Mouse (Mus musculus) layer of hippocampus, postnatal 14 days (tissue): ENCODE data around the gene AC124502.3. TPM values are rescaled to one million over a fixed set of nuclear protein-coding genes. Genes with fewer than 3 reads are reported as not detected.
A peak's percentile ranks its signal among the peaks of the same experiment; 100 is the strongest.

Experiments used
- DNase-seq, 2 experiments: peaks; one replicate each; pipeline ENCODE4 v3.0.0; 2021 to 2022; ENCODE audit warnings: low spot score in 2 of 2, mixed read lengths in 1 of 2
- total RNA-seq, 2 experiments: library from RNA; stranded (reverse); gene quantifications; 2 replicates each; pipeline ENCODE4 v1.2.3; 2021

AC124502.3 gene
- total RNA-seq, 2 experiments from 2014 or later: 5.9 to 10.6 TPM

DNA sequence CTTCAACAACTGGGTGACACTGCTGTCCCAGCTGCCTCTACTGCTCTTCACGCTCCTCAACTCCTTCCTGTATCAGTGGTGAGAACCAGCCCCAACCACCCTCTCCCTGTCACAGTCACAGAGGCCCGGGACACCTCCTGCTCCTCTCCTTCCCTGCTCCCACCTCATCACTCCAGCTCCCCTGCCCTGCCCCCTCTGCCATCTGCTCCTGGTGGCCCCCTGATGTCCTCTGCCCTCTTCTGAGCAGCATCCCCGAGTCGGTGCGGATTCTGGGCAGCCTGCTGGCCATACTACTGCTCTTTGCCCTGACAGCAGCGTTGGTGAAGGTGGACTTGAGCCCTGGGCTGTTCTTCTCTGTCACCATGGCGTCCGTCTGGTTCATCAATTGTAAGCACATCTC, 12.6 kb upstream of the AC124502.3 start:
- no peak for DNase-seq

- no peak for DNase-seq
These were observed 6.0 kb upstream of the AC124502.3 start for GRCm38 (mm10) chr19:5032686-5033085.

DNA sequence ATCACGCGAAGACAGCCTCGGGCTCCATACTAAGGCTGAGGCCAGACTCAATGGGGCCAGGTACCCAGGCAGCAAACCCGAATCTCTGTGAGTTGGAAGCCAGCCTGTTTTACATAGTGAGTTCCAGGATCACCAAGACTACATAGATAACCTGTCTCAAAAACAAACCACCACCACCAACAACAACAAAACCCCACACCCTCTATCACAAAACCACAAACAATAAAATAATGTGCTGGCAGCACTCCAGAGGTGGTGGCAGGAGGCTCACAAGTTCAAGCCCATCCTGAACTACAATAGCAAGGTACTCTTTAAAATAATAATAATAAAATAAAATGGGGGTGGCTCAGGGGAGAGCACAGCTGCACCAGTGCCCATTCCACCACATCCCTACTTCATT, 2.1 kb upstream of the AC124502.3 start:
- DNase-seq: no peak

DNA sequence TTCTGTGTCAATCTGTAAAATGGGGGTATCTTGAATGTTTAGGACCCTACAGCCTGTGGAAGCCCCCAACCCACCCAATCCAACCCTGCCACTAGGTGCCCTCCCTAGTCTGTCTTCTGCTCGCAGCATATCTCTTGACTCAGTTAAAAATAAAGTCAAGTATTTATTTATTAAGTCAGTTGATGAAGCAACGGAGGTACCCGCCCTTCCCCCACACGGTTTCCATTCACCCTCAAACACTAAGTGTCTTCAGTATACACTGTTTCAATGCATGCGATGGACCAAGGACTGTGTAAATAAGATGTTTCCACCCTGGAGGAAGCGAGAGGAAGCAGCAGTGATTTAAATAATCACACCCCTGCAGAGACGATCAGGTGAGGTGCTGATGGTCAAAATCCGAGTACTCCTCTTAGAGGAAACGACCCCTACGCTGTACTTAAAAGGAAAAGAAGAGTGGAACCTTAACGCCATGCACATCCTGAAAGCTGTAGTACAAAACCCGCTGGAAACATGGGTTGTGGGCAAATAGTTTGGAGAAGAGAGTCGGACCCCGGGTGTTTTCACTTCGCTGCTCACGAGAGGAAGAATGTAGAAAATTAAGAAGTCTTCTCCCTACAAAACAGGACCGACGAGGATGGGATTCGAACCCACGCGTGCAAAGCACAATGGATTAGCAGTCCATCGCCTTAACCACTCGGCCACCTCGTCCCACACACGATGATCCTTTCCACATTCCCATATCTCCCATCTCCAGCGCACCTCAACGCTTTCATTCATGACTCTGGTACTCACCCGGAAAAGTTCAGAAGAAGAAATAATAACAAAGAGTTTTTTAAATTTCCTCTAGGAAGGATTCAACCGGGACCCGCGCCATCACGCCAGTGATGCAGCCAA, 766 bp upstream of the AC124502.3 start:
- DNase-seq: peak; percentile 83 to 86

DNA sequence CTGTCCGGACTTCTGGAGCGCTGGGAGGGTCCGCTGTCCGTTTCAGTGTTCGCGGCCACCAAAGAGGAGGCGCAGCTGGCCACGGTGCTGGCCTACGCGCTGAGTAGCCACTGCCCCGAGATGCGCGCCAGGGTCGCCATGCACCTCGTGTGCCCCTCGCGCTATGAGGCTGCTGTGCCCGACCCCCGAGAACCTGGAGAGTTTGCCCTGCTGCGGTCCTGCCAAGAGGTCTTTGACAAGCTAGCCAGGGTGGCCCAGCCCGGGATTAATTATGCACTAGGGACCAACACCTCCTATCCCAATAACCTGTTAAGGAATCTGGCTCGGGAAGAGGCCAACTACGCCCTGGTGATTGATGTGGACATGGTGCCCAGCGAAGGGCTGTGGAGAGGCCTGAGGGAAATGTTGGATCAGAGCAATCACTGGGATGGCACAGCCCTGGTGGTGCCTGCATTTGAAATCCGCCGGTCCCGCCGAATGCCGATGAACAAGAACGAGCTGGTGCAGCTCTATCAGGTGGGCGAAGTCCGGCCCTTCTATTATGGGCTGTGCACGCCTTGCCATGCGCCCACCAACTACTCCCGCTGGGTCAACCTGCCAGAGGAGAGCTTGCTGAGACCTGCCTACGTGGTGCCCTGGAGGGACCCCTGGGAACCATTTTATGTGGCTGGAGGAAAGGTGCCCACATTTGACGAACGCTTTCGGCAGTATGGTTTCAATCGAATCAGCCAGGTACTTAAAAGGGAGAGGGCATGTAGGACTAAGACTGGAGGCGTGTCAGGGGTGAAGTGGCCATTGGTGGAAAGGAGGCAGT, 817 bp downstream of the AC124502.3 start:
- DNase-seq: peak in 1 of 2 experiments; percentile 41

GRCm38 (mm10) chr19:5040862-5041523, 2.3 kb downstream of the AC124502.3 start, which contains the start of gene Brms1:
Gene Brms1, plus strand, starts transcription at chr19:5041354.
- DNase-seq: peak; percentile 91 to 92

DNA sequence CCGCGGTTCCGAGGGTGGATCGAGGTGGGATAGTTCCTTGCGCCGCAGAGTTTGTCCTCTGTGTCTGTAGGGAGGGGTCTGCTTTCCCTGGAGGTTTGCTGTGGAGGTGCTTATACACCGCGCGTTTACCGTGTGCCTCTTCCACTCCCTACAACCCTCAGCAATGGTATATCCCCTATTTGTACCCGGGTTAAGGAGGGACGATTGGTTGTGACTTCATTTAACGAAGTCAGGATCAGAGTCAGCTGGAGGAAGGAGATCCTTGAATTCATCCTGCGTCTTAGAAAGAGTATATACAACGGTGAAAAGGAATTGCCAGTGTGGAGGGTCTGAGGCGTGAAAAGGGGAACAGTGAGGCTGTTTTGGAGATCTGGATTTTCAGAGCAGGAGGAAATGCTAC, 2.9 kb downstream of the AC124502.3 start:
- DNase-seq: no peak

- DNase-seq: no peak
These were observed 6.8 kb downstream of the AC124502.3 start for GRCm38 (mm10) chr19:5045531-5045930.

DNA sequence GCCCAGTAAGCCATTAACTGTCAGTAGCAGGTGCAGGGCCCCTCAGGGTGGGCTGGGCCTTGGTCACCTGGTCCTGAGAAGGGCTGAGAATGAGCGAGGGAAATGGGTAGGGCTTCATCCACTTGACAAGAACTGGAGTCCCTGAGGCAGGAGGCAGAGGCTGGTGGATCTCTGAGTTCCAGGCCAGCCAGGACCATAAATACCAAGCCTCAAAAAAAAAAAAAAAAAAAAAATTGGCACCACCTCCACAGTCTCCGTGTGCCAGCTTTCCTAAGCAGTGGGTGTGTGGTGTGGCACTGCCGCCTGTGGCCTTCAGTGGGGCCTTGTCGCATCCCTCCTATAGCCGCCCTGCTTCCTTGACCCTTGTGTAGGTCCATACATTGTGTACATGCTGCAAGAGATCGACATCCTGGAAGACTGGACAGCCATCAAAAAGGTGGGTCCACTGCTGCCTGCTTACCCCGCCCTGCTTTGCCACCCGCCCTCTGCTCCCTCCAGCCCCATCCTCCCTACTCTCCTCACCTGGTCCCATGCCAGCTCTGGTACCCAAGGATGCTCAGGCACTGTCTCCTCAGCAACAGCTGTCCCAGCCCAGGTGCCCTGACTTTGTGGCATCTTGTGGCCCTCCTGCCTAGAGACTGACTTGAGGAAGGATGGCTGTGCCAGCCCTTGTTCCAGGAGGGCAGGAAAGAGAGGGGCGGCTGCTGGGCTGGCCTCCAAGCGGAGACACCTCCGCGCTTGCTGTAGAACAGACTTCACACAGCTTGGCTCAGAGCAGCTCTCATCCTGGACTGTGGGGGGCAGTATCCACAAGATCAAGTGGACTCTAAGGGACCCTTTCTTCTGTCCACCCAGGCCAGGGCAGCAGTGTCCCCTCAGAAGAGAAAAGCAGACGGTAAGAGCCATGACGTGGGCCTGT, 9.7 kb downstream of the AC124502.3 start:
- DNase-seq: peak; percentile 59 to 63

DNA sequence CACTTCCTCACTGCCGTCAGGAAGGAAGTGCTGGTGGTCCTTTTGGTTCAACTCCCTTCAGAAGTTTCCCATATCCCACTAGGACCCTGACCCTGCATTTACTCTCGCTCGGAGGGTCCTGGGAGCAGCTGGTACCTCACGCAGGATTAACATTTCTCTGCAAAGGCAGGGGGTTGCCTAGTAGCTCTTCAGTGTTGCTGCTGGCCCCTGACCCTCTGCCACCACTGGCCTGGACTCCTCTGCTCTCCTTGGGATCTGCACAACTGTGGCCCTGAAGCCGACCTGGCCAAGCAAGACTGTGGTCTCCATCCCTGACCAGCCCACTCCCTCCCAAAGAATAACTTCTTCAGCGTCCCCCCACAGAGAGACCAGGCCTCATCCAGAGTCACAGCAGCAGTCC, 10.6 kb downstream of the AC124502.3 start:
- no peak for DNase-seq

DNA sequence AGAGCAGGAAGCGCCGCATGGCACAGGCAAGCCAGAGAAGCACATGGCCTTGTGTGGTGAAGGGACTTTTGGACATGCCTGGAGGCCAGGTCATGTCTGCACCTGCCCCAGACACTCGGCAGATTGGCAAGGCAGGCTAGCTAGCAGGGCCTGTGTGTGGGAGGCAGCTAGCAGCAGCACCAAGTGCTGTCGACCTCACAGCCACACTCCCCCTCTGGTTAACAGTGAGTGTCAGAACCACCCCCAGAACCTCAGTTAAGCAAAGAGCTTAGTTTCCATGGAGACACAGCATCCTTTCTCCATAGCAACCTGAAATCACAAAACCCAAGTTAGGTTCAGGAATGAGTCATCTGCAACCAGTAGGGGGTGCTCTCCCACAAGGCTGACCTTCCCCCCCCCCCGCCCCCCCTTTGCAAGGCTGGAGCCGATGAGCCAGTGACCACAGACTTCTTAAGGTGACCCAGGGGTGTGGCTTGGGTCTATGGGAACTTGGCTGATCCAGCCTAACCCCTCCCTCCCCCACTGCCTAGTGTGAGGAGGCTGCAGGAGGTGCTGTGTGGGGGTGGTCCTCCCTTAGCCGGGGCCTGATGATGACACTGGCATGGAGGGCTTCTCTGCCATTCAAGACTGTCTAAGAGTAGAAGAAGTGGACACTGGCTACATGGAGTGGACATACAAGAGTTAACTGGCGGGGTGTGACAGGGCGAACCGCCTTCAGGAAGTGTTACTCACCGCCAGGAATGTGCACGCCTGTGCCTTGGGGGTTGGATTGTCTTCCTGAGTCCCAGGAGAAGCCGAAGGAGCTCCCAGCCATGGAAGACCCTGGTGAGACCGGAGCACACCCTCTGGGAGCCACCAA, 11.6 kb downstream of the AC124502.3 start, which contains the start of gene Rin1:
Rin1 (plus strand) TSS at position 435 of the 859 bp plus-strand sequence.
- peak; percentile 57 to 82 for DNase-seq

GRCm38 (mm10) chr19:5051031-5051430, 12.3 kb downstream of the AC124502.3 start:
- DNase-seq: no peak

GRCm38 (mm10) chr19:5051515-5051914, 12.8 kb downstream of the AC124502.3 start:
- DNase-seq: no peak

DNA sequence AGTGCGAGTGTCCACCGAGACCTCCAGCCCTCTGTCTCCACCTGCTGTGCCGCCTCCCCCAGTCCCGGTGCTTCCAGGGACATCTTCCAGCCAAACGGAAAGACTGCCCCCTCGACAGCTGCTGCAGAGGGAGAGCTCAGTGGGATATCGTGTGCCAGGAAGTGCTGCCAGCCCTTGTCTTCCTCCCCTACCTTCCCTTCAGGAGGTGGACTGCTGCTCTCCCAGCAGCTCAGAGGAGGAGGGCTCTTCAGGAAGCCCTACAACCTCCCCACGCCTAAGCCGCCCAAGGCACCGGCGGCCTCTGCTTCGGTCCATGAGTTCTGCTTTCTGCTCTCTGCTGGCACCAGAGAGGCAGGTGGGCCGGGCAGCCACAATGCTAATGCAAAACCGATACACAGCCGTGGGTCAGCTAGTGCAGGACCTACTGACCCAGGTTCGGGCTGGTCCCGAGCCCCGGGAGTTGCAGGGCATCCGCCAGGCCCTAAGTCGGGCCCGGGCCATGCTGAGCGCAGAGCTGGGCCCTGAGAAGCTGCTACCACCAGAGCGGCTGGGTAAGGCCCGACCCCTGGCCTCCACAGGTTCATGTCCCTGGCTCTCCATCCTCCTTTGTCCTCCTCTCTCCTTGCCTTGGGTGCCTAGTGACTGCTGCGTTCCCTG, 13.6 kb downstream of the AC124502.3 start:
- no peak for DNase-seq

- DNase-seq: no peak
These were observed 14.2 kb downstream of the AC124502.3 start for GRCm38 (mm10) chr19:5052853-5053252.

DNA sequence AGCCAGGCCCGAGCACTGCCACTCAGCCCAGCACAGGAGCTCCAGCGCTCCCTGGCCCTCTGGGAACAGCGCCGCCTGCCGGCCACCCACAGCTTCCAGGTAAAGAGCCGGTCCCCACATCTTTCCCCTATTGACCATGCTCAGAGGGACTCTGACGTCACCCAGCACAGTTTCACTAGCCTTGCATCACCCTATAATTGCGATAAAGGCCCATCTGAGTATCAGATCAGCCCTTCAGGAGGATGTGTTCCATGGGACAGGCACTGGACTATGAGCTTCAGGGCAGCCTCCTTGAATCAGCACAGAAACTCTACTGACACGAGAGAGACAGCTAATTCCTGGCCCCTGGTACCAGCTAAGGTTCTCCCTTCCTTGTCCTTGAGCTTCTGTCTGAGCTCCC, 15.2 kb downstream of the AC124502.3 start:
- DNase-seq: no peak

- DNase-seq: no peak
These were observed 17.6 kb downstream of the AC124502.3 start for GRCm38 (mm10) chr19:5056251-5056650.

DNA sequence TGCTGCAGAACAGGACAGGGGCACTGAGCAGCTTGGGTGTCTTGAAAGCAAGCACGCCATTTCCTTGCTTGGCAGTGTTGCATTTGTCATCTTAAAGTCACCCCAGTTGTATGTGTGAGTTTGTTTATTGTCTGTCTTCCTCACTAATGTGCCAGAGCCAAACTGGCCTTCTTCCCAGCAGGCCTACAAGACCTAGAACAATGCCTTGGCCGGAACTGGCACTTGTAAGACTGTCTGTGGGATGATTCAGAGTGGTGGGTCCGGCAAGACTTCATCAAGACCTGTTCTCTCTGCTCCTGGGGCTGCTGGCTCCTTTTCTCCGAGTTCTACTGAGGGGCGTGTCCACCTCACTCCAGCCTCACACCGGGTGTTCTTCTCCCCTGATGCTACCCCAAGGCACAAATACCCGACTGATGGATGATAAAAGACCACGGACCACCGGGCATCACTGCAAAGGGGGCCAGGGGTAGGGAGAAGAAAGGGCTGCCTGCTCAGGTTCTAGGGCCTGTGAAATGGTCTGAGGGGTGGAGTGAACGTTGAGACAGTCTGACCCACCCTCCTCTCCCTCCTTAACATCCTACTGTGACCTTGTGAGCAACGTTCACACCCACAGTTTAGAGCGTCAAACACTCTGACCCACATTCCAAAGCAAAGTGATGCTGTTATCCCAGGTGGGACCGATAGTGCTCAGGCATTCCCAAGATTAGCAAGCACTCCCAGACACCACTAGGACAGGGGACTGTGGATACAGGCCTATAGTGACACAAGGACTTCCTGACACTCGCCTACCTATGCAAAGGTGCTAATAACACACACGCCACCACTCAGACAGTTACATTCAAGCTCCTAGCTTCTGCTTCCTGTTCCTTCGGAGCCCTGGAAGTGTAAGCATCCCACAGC, 19.4 kb downstream of the AC124502.3 start:
- no peak for DNase-seq
